Mouse (Mus musculus): Measurements from ENCODE around the gene Olfr1489. TPM values are rescaled to one million over a fixed set of nuclear protein-coding genes. Genes with fewer than 3 reads are reported as not detected.
"Not testable (repeated sequence)": the region's sequence is repeated elsewhere in the genome, so short reads cannot be mapped to it uniquely, and the experiment has no call there.

The Olfr1489 gene
- total RNA-seq (2021), result not detected

DNA sequence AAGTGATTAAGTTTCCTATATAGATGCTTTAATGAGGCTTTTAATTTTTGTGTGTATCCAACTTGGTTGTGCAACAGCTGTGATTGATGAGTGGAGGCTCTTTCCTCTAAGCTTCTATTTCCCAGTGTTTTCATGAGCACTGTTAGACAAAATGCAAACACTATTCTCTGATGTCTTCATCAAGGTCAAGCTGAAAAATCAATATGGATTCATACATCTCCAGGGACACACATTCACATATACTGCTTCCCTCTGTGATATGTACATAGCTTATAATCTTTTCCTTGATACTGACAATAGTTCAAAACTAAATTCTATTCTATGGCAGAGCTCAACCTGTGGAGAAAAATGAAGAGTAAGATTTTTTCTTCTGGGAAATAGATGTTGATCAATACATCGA, at the start of gene Olfr1489:
Gene Olfr1489 (plus strand): TSS at position 301 of the 400 bp plus-strand sequence.
- no peak for DNase-seq

DNA sequence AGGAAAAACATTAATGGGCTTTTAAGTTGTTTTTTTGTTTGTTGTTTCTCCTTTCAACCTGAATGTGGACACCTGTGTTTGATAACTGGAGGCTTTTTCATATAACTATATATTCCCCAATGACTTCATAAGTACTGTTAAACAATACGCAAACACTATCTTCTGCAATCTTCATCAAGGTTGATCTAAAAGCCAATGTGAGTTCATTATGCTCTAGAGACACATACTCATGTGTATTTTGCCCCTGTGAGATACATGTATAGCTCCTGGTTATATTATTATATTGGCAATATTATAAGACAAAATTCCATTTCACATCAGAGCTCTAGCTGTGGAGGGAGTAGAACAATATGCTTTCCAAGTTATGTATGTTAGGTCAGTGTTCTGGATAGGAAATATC, 48.2 kb upstream of the Olfr1489 start, which contains the start of gene Olfr1484:
Gene Olfr1484 (plus strand): TSS at position 301 of the 400 bp plus-strand sequence.
- no peak for DNase-seq

DNA sequence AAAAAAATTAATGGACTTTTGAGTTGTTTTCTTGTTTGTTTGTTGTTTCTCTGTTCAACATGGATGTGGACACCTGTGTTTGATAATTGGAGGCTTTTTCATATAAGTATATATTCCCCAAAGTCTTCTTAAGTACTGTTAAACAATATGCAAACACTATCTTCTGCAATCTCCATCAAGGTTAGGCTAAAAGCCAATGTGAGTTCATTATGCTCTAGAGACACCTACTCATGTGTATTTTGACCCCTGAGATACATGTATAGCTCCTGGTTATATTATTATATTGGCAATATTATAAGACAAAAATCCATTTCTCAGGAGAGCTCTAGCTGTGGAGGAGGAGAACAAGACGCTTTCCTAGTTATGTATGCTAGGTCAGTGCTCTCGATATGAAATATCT, 14.3 kb upstream of the Olfr1489 start, which contains the start of gene Olfr1487:
Gene Olfr1487 (plus strand): TSS at position 301 of the 400 bp plus-strand sequence.
- DNase-seq, result not testable (repeated sequence)

DNA sequence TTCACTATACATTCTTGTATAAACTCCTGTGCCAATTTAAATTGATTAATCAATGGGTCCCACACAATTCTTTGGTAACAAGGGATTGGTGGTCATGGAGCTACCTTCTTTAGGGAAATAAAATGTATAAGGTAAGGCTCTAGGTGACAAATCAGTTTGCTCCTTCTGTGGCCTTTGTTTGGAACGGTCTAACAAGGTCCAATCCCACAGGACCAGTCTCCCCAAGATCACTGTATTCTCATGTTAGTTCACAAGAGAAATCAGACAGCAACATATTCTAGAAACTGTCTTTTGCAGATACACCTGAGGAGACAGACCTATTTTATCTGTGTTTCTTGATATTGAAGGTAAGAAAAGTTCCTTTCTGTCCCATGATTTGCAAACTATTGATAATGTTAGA, 19.4 kb downstream of the Olfr1489 start, which contains the start of gene Olfr1490:
Gene Olfr1490 (plus strand): TSS at position 301 of the 400 bp plus-strand sequence.
- no peak for DNase-seq

Small RNA genes within 50 kb of the gene (microRNA-seq; reads per million reads assigned to microRNA genes)
- gene Gm22323 (0 reads per million in 2 experiments), gene Gm23931 (0 reads per million in 2 experiments)

Other genes starting within 250 kb of the Olfr1489 start
- not detected for gene Olfr1469, start 223.8 kb upstream of the Olfr1489 start, total RNA-seq (2021)
- not detected for gene Olfr1471, start 188.2 kb upstream of the Olfr1489 start, total RNA-seq (2021)
- not detected for gene Olfr1472, start 175.5 kb upstream of the Olfr1489 start, total RNA-seq (2021)
- gene Olfr1474, start 162.1 kb upstream of the Olfr1489 start, total RNA-seq (2021), result not detected
- gene Olfr1475, start 151.4 kb upstream of the Olfr1489 start, total RNA-seq (2021), result not detected
- gene Olfr1477, start 131.1 kb upstream of the Olfr1489 start, total RNA-seq (2021), result not detected
- gene Olfr1480, start 103.7 kb upstream of the Olfr1489 start, total RNA-seq (2021), result not detected
- gene Olfr1484, start 48.1 kb upstream of the Olfr1489 start, total RNA-seq (2021), result not detected
- not detected for gene Olfr1487, start 14.2 kb upstream of the Olfr1489 start, total RNA-seq (2021)
- gene Olfr1490, start 19.5 kb downstream of the Olfr1489 start, total RNA-seq (2021), result not detected
- gene Olfr1491, start 65.6 kb downstream of the Olfr1489 start, total RNA-seq (2021), result not detected
- gene Olfr1493-ps1, start 91.7 kb downstream of the Olfr1489 start, total RNA-seq (2021), result not detected
- not detected for gene Olfr1494, start 108.1 kb downstream of the Olfr1489 start, total RNA-seq (2021)
- not detected for gene Olfr1495, start 133.0 kb downstream of the Olfr1489 start, total RNA-seq (2021)
- gene Olfr1496, start 146.3 kb downstream of the Olfr1489 start, total RNA-seq (2021), result not detected
- gene Olfr1497, start 166.6 kb downstream of the Olfr1489 start, total RNA-seq (2021), result not detected
- not detected for gene Olfr1499, start 187.8 kb downstream of the Olfr1489 start, total RNA-seq (2021)
- not detected for gene Olfr1500, start 198.9 kb downstream of the Olfr1489 start, total RNA-seq (2021)
- not detected for gene Olfr1501, start 219.1 kb downstream of the Olfr1489 start, total RNA-seq (2021)
- gene Olfr1502, start 230.2 kb downstream of the Olfr1489 start, total RNA-seq (2021), result not detected

Data from layer of hippocampus, postnatal 36 days (tissue).